Mouse (Mus musculus) cerebellum, adult 9-11 months (tissue): ENCODE measurements around the gene Gpn2.

Experiments used
- DNase-seq: peaks from one replicate; pipeline ENCODE4 v3.0.0; 2022

Gene Gpn2

DNA sequence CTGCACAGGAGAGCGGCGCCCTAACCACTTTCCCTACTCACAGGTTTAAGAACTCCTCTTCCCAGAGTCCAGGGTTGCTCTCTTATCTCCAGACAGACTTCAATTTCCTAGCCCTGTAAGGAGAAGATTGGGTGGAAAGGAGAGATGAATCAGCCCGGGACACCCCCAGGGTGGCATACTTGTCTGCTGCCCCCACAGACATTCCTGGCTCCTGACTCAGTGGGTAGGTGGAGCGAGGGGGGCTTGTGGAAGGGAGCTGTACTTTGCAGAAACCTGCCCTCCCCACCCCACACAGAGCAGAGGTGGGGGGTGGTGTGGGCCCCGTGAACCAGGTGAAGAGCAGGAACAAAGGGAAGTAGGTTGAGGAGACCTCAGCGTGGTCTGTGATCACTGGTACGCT is 11.4 kb downstream of the Gpn2 start:
- DNase-seq, result no peak

DNA sequence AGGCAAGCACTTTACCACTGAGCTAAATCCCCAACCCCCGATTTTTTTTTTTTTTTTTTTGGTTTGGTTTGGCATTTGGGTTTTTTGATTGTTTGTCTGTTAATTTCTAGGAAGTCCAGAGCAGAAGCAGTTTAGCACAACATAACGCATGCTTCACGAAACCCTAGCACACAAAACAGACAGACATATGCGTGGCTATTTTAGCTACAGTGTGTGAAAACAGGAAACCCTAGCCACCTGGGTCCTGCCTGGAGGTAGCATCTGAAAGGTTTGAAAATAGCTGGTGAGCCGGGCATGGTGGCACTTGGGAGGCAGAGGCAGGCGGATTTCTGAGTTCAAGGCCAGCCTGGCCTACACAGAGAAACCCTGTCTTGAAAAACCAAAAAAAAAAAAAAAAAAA is 11.9 kb downstream of the Gpn2 start:
- DNase-seq, result no peak

DNA sequence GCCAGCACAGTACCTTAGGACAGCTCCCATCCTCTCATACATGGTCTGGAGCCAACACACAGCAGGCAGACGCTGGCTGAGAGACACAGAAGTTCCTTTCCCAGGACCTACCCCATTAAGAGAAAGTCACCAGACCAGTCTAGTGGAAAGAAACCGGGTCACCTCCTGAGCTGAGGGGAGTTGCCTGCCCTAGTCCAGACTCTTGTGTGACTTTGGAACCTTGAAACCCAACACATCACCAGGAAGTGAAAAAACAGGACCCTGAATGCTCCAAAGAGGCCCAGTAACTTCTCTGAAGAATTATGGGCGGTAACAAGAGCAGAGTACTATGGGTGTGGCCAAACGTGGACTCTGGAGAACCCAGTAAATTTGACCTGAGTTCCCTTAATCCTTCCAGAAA is 14.5 kb downstream of the Gpn2 start:
- DNase-seq, result no peak

DNA sequence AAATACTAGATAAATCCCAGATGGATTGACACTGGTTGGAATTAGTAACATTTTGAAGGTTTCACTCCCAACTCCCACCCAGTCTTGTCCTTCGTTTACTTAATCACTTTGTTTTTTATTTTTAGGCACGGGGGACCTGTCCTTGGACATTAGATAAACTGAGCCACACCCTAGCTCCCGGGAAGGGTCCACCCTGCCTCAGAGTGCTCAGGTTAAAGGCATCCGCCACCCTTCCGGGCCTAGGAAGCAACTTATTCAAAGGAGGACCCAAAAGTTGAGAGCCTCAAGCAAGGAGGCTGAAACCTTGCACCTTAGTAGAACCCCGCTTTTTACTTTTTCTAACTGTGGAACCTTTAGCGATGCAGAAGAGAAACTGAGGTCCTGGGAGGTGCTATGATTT is 15.0 kb downstream of the Gpn2 start:
- no peak for DNase-seq

DNA sequence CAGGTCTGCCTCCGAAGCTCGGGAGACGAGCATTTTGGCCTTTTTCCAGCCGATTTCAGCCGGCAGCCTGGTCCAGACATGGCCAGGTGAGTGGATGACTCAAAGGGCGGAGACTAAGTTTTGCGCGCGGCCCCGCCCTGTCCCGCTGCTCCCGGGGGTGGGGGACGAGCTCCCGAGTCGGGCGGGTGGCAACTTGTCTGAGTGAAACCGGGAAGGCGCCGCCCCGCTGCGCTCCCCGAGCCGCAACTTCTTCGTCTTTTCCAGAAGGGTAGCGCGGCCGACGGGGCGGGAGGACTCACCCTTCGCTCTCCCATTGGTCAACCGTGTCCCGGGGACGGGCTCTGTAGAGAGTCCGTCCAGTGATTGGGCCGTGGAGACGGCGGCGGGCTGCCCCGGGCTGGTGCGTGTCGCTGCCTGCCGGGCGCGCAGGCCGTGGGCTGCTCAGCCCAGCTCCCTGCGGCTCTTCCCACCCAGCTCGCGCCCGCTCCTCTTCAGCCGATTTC is 15.5 kb downstream of the Gpn2 start:
- DNase-seq, result peak; percentile 73

DNA sequence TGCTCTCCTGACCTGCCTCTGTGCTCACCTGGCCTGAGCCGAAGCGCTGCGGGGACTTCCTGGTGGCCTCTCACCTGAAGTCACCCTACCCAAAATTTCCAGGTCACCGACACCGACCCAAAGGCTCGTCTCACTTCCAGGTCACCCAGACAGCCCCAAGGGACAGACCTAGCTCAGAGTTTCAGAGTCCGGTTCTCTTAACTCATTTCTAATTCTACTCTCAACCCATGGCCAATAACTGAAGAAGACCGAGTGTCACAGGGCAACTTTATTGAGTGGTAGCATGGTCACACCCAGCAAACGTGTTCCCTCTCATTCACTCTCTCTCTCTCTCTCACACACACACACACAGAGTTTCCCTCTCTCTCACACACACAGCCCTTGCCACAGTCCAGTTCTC is 16.1 kb downstream of the Gpn2 start:
- no peak for DNase-seq

DNA sequence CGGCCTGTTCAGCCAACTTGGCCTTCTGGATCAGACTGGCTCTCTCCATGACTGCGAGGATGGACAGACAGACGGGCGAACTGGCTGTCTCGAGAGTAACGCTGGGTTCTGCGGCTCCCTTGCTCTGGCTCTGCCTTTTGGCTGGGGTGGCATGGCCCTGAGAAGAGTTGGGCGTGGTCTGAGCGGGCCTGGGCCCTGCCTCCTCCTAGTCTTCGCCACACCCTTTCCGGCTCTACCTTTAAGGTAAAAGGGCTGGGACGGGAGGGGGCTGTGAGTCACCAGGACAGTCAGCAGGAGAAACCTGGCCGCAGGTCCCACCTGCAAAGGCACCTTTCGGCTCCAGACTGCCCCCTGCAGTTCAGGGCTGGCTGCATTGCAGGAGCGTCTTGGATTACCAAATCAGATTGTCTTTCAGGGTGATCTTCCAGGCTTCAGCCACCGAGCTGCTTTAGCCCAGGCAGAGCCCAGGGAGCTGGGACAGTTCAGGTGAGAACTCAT is 17.6 kb downstream of the Gpn2 start, which contains the start of gene Sfn:
TSS of gene Sfn (minus strand) at position 448 of the 498 bp plus-strand sequence.
- peak; percentile 55 for DNase-seq

DNA sequence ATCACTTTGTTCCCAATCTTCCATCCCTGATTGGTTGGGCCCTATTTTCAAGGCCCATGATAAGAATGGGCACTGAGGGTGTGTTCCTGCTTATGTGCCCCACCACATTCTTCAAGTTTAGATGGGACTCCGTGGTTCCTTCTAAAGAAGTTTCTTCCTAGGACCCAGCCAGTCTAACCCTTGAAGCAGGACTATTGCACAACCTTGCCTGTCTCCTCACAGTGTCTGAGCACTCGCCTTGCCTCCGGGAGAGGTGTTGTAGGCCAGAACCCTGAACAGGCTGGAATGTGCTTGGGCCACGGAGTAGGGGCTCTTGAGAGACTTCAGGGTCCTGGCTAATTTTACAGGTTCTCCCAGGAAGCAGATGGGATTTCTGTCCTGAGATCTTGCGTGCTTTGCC is 18.9 kb downstream of the Gpn2 start:
- no peak for DNase-seq

DNA sequence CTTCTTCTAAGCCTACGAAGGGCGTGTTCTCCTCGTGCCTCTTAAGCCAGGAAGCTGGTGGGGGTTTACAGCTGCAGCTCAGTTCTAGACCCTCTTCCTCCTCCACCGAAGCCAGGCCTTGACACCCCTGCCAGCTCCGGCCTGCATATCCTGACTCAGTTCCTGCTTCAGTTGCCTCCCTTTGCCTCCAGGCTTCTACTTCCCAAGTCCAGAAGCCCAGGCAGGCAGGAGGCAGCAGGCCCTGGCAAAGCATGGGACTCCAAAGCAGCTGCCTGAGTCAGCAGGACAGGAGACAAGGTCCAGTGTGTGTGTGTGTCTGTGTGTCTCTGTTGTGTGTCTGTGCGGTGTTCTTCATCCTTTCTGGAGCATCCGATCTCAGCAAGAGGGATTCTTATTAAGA is 20.0 kb downstream of the Gpn2 start:
- no peak for DNase-seq

DNA sequence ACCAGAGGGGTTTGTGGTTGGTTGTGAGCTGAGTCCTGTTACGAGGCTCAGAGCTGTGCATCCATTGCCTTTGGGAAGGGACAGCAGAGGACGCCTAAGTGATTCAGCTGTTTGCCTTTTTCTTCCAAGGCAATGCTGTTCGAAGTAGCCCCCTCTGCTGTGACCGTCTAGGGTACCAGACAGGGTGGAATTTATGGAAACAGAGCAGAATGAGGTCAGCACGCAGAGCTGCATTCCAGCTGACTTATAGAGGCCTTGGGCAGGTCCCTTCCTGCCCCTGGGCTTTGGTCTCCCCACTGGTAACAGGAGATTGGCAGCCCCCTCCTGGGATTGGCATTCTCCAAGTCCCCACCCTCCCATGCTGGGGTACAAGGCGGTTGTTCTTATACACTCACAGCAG is 20.7 kb downstream of the Gpn2 start:
- DNase-seq, result no peak

DNA sequence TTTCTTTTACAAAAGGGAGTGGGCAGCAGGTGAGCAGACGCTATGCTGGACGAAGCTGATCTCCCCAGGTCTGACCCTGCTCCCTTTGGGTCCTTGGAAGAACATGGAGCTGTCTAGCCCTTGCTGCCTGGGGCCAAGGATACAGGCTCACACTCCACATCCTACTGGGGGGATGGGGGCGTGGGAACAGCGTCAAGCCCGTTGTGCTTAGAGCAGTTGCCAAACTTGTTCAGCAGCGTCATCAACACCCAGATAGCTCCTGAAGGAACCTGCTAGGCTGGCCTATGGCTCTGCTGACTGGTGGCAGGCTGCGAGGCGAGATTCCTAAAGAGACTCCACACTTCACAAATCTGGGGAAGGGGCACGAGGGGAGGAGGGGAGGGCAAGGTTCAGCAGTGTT is 21.2 kb downstream of the Gpn2 start:
- DNase-seq, result no peak

DNA sequence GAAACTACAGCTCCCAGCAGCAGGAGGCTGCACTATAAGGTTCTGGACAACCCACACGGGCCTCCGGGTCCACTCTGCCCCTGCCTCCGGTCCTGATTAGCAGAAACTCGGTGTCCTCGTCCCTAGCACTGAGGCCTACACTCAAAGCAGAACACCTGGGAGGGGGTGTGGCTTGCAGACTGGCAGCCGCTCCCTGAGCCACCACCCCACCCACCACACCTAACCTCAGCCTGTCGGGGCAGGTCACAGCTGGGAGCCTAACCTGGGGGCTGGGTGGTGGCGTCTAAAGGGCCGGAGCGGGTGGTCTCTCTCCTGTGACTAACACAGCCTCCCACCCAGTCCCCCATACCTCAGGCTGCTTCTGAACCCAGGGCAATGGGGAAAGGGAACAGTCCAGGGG is 23.1 kb downstream of the Gpn2 start:
- DNase-seq, result no peak

DNA sequence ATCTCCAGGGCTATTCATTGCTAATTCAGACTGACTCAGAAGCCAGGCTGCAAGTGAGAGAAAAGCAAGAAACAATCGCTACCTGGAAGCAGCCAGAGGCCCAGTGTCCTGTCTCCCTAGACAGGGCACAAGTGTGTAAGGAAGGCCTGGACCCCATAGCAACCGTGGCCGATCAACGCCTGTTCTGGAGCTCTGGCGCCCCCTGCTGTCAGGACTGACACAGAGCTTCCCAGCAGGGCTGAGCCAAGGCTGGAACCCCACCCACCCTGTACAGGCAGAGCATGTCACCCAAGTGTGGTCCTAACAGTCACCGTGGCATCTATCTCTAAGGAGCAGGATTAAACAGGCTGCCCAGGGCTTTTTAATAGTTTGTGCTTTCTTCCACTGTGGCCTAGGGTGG is 25.6 kb downstream of the Gpn2 start:
- peak; percentile 68 for DNase-seq

DNA sequence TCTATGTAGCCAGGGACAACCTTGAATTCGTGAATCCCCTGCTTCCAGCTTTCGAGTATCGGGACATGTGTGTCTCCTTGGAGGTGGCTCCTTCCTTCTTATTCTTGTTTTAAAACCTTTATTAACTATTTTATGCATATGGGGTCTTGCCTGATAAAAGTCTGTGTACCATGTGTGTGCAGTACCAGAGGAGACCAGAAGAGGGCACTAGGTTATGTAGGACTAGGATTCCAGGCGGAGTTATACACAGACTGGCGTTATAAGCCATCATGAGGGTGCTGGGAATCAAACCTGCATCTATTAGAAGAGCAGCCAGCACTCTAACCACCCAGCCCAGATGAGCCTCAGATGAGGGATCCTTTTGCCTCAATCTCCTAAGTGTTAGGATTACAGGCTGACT is 27.7 kb downstream of the Gpn2 start:
- DNase-seq, result no peak

DNA sequence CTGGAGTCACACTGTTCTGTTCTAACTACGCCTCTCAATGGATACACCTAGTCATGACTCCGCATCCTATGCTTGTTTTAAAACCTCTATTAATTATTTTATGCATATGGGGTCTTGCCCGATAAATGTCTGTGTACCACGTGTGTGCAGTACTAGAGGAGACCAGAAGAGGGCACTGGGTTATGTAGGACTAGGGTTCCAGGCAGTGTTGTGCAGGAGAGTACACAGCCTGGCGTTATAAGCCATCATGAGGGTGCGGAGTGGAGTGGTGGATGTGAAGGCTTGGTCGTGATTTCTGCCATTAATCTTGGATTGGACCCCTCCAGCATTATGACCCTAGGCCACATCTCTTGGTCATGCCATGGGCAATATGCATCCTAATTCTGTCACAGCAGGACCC is 28.3 kb downstream of the Gpn2 start:
- DNase-seq, result no peak

DNA sequence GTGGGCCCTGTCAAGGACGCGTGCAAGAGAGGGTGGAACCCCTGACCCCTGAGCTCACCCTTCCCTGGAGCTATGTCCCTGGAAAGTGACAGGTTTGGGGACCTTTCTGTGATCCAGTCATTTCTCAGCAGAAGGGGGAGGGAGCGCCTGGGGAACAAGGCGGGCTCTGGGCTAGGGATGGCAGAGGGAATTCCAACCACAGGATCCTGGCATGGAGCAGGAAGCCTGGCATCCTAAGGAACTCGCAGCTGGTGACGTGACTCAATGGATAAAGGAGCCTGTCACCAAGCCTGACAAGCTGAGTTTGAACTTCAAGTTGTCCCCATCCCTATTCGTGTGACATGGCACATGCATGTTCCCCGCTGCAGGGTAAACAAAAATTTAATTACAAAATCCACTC is 28.9 kb downstream of the Gpn2 start:
- DNase-seq, result no peak

DNA sequence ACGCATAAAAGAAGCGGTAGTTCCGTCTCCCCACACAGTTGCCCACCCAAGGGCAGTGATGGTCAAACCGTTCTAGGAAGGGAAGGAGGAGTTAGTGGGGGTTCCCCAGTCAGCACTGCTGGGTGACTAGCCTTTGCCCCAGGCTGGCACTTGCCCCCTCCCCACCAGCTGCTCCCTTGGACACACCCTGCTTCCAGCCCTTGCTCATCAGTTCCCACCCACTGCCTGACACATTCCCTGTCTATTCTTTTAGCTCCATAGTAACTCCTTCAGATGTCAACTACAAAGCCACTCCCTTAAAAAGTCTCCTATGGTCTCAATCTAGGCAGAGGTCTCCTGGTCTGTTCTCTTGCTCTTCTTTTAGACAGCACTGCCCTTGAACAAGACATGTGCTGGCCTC is 29.7 kb downstream of the Gpn2 start:
- DNase-seq, result no peak

DNA sequence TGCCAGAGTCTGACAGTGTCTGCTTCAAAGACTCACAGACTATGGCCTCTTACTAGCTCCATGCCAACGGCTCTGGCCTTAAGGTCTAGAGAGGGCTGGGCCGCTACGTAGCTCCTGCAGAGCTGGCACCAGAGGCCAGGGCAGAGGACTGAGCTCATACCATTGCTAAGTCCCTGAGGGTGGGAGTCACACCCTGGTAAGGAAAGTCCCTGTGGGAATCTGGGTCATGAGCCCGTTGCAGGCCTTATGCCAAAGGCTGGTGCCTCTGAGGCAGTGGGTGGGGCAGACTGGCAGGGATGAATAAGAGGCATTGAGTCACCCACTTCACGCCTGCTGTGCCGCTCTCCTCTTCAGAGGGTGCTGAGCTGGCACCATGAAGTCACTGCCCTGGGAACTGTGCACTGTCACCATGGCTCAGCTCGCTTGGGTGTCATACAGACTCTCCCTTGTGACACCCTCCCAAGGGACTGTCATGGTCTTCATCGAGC is 30.2 kb downstream of the Gpn2 start:
- DNase-seq, result no peak

DNA sequence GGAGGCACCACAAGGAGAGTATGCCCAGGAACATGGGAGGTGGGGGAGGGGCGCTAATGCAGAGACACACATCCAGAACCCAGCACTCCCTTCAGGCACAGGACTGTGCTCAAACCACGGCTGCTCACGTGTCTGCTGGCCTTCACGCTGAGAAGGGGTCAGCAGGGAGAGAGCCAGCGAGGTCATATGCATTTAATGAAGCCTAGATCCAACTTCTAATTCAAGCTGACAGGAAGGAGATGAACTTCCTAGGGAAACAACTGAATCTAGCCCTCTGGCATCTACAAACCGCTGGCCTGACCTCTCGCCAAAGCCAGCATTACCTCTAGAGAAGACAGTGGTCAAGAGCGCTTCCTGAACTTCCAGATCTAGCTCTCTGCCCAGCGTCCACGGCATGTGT is 31.3 kb downstream of the Gpn2 start:
- no peak for DNase-seq

DNA sequence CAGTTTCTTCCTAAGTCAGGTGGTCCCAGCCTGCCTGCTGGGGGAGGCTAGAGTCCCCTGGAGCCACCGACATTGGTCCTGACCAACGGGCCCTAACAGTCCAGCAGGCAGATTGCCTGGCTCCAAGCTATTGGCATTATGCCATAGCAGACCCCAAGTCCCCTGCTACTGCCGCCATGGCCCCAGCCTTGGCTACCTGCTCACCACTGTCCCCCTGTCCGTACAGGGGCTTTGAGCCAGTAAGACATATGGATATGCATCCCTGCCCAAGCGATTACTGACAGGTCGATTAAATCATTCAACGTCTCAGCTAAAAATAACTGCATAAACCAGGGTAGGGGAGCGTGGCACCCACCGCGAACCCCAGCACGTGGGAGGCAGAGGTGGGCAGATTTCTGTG is 33.8 kb downstream of the Gpn2 start:
- no peak for DNase-seq

DNA sequence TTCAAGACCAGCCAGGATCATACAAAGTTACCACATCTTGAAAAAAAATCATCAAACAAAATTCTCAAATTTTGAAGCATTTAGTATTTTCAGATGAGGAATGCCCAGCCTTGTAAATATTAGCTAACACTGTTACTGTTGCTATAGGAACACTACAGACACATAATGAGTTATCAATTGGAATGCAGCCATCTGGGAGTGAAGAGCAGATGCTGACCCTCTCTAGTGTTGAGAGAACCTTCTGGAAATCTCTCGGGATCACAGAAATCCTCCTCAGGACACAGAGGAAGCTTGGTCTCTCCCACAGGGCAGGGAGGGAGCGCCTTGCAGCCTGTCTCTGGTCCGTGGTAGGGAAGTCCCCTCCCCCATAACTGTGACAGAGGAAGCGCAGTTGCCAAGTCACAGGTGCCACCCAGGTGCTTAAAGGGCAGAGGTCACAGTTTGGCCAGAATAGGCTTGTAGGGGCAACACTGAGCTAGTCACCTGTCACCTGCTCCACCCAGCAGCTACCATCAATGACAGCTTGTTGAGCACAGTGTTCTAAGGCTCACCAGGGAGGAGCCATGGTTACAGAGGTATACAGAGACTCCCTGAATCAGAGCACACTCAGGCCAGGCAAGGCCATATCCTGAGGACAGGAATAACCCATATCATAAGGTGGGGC is 35.4 kb downstream of the Gpn2 start:
- DNase-seq, result no peak

DNA sequence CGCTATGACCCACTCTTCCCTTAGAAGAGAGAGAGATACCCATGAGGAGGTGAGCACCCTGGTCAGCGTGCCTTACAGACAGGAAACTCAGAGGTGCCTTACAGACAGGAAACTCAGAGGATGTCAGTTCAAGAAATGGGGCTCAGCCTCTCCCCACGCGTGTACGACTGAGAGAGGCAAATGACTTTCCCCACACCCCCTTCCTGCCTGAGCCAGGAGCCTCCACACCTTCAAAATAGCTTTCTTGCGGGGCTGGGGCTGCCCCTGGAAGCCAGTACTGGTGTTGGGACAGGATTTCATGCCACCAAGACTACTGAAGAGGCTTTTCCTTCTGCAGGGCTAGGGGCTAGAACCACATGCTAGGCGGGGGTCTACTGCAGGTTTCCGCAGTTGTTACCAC is 36.5 kb downstream of the Gpn2 start:
- no peak for DNase-seq

DNA sequence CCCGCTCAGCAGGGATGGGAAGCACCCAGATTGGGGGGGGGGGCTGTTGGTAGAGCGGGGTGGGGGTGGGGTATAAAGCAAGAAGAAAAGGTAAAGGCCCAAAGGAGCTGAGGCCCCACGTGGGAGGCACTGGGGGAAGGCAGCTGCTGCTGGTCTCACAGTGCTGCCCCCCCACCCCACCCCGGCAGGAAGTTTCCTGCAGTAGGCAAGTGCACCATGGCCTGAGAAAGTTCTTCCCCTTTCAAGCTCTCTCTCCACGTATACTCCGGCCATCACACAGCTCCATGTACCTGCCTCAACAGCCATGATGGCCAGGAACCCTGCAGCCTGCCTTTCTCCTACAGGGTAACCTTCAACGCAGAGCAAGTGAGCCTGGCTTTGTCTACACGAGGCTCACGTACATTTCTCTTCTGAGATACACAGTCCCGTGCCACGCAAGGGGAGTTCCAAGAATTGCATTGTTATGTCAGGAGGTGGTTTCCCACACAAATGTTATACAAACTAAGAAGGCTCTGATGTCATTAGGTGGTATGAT is 38.1 kb downstream of the Gpn2 start:
- DNase-seq, result no peak

DNA sequence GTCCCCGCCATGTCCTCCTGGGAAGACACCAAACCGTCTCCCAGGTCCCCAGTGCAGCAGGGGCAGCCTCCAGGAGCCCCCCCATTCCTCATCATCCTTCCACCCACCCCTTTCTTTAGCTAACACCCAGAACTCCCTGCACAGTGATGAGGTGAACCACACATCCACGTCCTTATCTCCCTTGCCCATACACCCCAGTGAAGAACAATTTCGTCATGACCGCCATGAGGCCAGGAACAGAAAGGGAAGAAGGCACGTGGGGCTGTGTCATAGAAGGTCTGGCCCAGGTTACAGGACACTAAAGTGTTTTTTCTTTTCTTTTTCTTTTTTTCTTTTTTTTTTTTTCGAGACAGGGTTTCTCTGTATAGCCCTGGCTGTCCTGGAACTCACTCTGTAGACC is 40.7 kb downstream of the Gpn2 start:
- DNase-seq, result no peak

DNA sequence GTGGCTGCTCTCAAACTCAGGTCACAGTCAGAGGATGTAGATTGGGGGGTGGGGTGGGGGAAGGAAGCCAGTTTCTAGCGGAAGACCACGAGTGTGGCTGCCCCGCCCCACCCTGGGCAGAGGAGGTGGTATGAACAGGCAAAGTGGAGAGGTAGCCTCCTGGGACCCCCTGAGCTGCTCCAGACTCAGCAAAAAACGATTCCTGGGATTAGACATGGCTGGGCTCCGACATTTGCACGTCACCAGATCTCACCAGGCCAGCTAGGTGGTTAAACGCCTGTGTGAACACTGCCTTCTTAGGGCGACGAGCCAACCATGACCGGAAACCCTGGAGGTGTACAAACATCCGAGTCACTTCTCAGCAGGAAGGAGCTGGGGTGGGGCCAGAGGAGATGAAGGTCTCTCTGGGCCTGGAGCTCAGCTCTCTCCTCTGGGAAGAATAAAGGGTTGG is 41.5 kb downstream of the Gpn2 start:
- no peak for DNase-seq
